Mouse (Mus musculus): ENCODE measurements around the gene Rfwd3. TPM values are rescaled to one million over a fixed set of nuclear protein-coding genes. Genes with fewer than 3 reads are reported as not detected.

Rfwd3 gene
- polyA plus RNA-seq, 1 experiment, result 9.0 TPM

DNA sequence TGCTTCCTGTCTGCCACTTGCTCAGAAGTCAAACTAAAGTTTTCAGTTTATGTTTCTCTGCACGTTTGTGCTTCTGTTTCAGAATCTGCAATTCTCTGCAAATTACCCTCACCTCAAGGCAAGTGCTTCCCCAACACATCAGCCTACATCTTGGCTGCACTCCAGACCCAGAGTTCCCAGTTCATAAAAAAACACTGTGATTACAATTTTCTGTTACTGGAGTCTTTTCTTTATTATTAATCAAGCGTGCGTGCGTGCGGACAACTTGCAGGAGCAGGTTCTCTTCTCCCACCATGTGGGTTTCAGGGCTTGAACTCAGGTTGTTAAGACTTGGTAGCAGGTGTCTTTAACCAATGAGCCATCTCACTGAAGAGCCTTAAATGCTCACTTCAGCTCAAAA lies 75.9 kb downstream of the Rfwd3 start:
- TF ChIP-seq REST (IDR thresholded peaks at IDR 0.05; ENCODE audit: insufficient read depth, insufficient read length) (no peak), SRF (IDR thresholded peaks at IDR 0.05; ENCODE audit: control insufficient read depth, insufficient read length, low read depth) (no peak), POLR2AphosphoS2 (IDR thresholded peaks at IDR 0.05; ENCODE audit: insufficient read length, low read depth) (no peak), TCF12 (IDR thresholded peaks at IDR 0.05; ENCODE audit: insufficient read depth, poor library complexity, severe bottlenecking) (no peak), USF1 (IDR thresholded peaks at IDR 0.05; ENCODE audit: low read depth) (no peak), TCF3 (IDR thresholded peaks at IDR 0.05; ENCODE audit: insufficient read length, low read depth) (no peak), MYOG (IDR thresholded peaks at IDR 0.05; ENCODE audit: control insufficient read depth in 1 of 3, insufficient read depth in 1 of 3, insufficient read length in 2 of 3, low read depth in 2 of 3) (no peak), MYOD1 (IDR thresholded peaks at IDR 0.05; ENCODE audit: control insufficient read depth in 1 of 3, insufficient read length in 2 of 3, low read depth in 2 of 3) (no peak), CEBPB (IDR thresholded peaks at IDR 0.05; ENCODE audit: insufficient read depth, poor library complexity, severe bottlenecking) (no peak)
- no peaks in the 10 kb centered on the region for H3K36me3 ChIP-seq (ENCODE audit: control insufficient read depth, insufficient read depth)
- H3K4me2 ChIP-seq (ENCODE audit: low read depth), result no peak overlapping the region
- peaks cover 48% of the 10 kb centered on the region for H3K79me2 ChIP-seq (ENCODE audit: control insufficient read depth, insufficient read depth)
- H3K4me3 ChIP-seq, result no peak overlapping the region
- H3K27me3 ChIP-seq (ENCODE audit: control insufficient read depth, insufficient read depth, insufficient read length), result no peaks in the 10 kb centered on the region
- no peak overlapping the region for H3ac ChIP-seq (ENCODE audit: control insufficient read depth, insufficient read length)

Other genes with a start within 250 kb of the Rfwd3 start
- not detected for gene Exosc6, start 243.9 kb downstream of the Rfwd3 start, polyA plus RNA-seq (2012; fragmentation: generic; extraction: Trizol)
- gene Clec18a, start 207.8 kb downstream of the Rfwd3 start, polyA plus RNA-seq (2012; fragmentation: generic; extraction: Trizol), result 1.2 TPM
- 8.6 TPM for gene Pdpr, start 205.6 kb downstream of the Rfwd3 start, polyA plus RNA-seq (2012; fragmentation: generic; extraction: Trizol)
- 39.1 TPM for gene Glg1, start 41.0 kb downstream of the Rfwd3 start, polyA plus RNA-seq (2012; fragmentation: generic; extraction: Trizol)
- 14.5 TPM for gene Mlkl, start 38.0 kb upstream of the Rfwd3 start, polyA plus RNA-seq (2012; fragmentation: generic; extraction: Trizol)
- gene Fa2h, start 93.6 kb upstream of the Rfwd3 start, polyA plus RNA-seq (2012; fragmentation: generic; extraction: Trizol), result 0.54 TPM
- gene Wdr59, start 221.9 kb upstream of the Rfwd3 start, polyA plus RNA-seq (2012; fragmentation: generic; extraction: Trizol), result 10.2 TPM
- gene Znrf1, start 235.9 kb upstream of the Rfwd3 start, polyA plus RNA-seq (2012; fragmentation: generic; extraction: Trizol), result 39.2 TPM